Mouse (Mus musculus) hindbrain, embryonic 16.5 days (tissue): ENCODE data around the gene Pkdrej. TPM values are rescaled to one million over a fixed set of nuclear protein-coding genes. Genes with fewer than 3 reads are reported as not detected.
A peak's percentile ranks its signal among the peaks of the same experiment; 100 is the strongest.
"Not testable (repeated sequence)": the region's sequence is repeated elsewhere in the genome, so short reads cannot be mapped to it uniquely, and the experiment has no call there.

ENCODE experiments used
- ATAC-seq: fragments of 200-750 bp; cut with Nextera tagmentation; 2 replicates; pipeline ENCODE4 v1.8.0; 2017; ENCODE audit warnings: moderate TSS enrichment, moderate library complexity
- H3K27ac ChIP-seq: fragments of 300-500 bp; sonication (generic); 2 replicates; pipeline ENCODE4 v1.5.1; 2014; ENCODE audit warnings: low read depth, mild to moderate bottlenecking, control low read depth, low read length, moderate library complexity
- H3K27me3 ChIP-seq: fragments of 300-500 bp; sonication (generic); replicated peaks from 2 replicates; pipeline ENCODE4 v1.6.1; 2014; ENCODE audit warnings: low read length; ENCODE audit not compliant: control insufficient read depth, insufficient read depth
- H3K36me3 ChIP-seq: fragments of 300-500 bp; sonication (generic); 2 replicates; pipeline ENCODE4 v1.6.1; 2014; ENCODE audit warnings: mild to moderate bottlenecking, low read length, moderate library complexity, mixed read lengths; ENCODE audit not compliant: control insufficient read depth, insufficient read depth
- H3K4me1 ChIP-seq: fragments of 300-500 bp; sonication (generic); 2 replicates; pipeline ENCODE4 v1.6.1; 2014; ENCODE audit warnings: low read depth, low read length; ENCODE audit not compliant: control insufficient read depth, insufficient read depth
- H3K4me2 ChIP-seq: fragments of 300-500 bp; sonication (generic); 2 replicates; pipeline ENCODE4 v1.6.1; 2014; ENCODE audit warnings: mild to moderate bottlenecking, low read length, control low read depth, moderate library complexity
- H3K4me3 ChIP-seq: fragments of 300-500 bp; sonication (generic); 2 replicates; pipeline ENCODE4 v1.5.1; 2014; ENCODE audit warnings: mild to moderate bottlenecking, low read length, control low read depth, moderate library complexity
- H3K9ac ChIP-seq: fragments of 300-500 bp; sonication (generic); 2 replicates; pipeline ENCODE4 v1.6.1; 2014; ENCODE audit warnings: low read depth, mild to moderate bottlenecking, control low read depth, low read length, moderate library complexity
- H3K9me3 ChIP-seq: fragments of 300-500 bp; sonication (generic); 2 replicates; pipeline ENCODE4 v1.6.1; 2014; ENCODE audit warnings: mild to moderate bottlenecking, low read length, moderate library complexity; ENCODE audit not compliant: control insufficient read depth
- WGBS: fragments of 180-500 bp; shearing (Covaris S2); extraction: QIAGEN DNeasy Blood & Tissue Kit; methylation state at CpG from one replicate; pipeline ENCODE4 v1.1.7; 2014; 5-methylcytosine and 5-hydroxymethylcytosine counted together
- polyA plus RNA-seq: library from polyadenylated mRNA; unstranded; fragments of >200 nt; fragmentation: Nextera tagmentation; extraction: Ambion mirVana; gene quantifications from 2 replicates; pipeline ENCODE4 v1.2.1, GENCODE M21; 2015

Gene Pkdrej
- polyA plus RNA-seq, result 0.05 and 0.08 TPM in 2 replicates

DNA sequence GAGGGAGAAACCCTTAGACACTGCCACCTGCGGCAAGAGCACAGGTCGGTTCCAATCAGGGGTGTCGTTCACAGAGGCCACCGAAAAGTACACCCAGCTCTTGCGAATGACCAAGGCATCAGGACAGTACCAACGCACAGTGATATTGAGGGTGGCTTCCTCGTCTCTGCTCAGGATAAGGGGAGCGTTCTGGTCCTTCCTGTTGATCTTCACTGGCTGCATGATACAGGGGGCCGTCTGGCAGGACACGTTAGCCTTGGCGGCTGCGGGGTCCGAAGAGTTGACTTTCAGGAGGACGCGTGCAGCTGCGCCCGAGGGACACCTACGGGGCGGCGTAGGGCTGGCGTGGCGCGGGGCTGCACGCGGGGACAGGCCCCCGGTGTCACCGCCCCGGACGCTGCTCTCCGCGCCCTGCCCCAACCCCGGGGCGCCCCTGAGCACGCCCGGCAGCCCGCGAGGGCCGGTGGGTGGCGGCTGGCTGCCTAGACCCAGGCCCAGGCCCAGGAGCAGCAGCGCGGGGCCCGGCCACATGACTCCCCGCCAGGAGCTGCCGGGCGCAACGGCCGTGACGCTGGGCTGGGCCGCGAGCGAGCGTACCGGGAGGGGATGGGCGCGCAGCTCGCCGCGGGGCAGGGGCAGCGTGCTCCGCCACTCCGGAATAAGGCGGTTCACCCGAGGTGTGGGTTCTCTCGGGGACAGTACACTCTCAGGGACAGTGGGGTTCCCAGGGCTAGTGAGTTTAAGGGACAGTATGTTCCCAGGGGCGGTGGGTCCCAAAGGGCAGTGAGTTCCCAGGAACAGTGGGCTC lies at the start of gene Pkdrej:
Gene Pkdrej (minus strand): TSS at position 532 of the 808 bp plus-strand sequence.
- peak; percentile 72 for ATAC-seq

DNA sequence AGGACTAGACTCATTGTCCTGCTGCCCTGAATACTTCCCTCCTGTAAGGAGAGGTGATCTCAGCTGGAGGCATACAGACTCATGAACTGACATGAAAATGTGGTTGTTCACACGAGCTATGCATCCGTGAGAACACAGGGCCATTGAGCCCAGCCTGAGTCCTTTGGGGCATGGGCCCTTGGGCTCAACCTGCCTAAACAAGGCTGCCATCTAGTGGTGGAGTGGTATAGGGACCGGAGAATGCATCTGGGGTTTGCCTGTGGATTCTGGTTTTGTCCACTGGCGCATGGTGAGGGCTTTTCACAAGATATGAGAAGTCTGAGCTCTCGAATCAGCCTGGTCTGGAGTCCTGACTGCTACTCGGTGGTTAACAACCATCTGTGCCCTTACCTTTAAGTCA lies 46.2 kb upstream of the Pkdrej start:
- Histone ChIP-seq H3K27ac (no peak overlapping the region), H3K4me2 (no peak overlapping the region), H3K27me3 (no peaks in the 10 kb centered on the region), H3K9ac (no peak overlapping the region), H3K36me3 (no peaks in the 10 kb centered on the region), H3K4me3 (no peak overlapping the region), H3K4me1 (no peaks in the 10 kb centered on the region), H3K9me3 (no peaks in the 10 kb centered on the region)
- WGBS, result 51% methylated on average over 6 of the region's 6 CpGs
- no peak for ATAC-seq

More for the DNA sequence above, at the start of gene Pkdrej:
- H3K27me3 ChIP-seq, result peaks cover 8% of the 10 kb centered on the region; the same call in 1 of the 2 replicates
- 2% methylated on average over 54 of the region's 65 CpGs for WGBS
- H3K27ac ChIP-seq, result peak within 1 kb of the TSS; percentile 12; the same call in 1 of the 2 replicates
- H3K4me3 ChIP-seq, result peak within 1 kb of the TSS; percentile 57
- peak within 1 kb of the TSS; percentile 97 for H3K4me2 ChIP-seq
- H3K9me3 ChIP-seq, result no peaks in the 10 kb centered on the region; the same call in 1 of the 2 replicates
- H3K4me1 ChIP-seq, result peaks cover 5% of the 10 kb centered on the region
- no peaks in the 10 kb centered on the region for H3K36me3 ChIP-seq
- H3K9ac ChIP-seq, result peak within 1 kb of the TSS; percentile 79

DNA sequence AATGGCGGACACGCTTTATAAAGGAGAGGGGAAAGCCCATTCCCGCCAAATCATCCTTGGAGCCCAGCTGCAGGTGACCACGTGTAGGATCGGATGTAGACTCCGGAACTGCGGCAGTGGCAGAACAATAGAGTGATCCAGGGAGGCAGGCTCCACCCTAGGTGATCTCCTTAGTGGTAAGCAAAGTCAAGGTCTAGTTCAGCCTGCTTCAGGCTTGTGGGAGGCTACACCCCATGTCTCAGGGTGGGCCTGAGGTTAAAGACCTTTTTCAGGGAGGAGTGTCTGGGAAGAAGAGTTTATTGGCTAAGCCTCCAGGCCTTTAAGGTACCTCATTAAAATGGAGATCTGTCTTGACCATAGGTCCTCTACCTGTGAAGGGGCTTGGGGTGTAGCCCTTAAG lies 44.4 kb upstream of the Pkdrej start:
- not testable (repeated sequence) for H3K9me3 ChIP-seq, ATAC-seq

DNA sequence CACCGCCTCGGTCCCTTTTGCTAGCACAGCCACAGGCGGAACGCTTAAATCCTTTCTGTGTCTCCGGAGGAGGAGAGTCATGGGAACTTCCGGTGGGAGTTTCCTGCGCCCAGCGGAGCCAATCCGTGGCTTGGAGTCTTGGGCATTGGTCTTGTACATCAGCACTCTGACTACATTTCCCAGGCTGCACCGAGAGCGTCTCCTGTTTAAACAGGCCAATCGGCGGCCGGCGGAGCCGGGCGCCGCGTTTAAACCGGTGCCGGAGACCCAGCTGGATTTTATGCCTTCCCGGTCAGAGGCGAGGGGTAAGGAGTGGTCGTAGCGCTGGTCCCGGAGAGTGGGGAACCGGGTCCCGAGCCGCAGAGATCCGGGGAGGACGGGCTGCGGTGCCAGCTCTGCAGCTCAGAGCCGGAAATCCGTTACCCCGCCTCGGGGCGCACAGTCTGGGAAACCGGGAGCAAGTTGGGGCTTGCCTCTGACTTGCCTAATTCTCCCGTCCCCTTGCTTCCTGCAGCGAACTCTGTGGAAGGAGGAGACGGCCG lies 38.0 kb upstream of the Pkdrej start, which contains the start of gene Gtse1:
Gene Gtse1 (plus strand): TSS at position 256 of the 542 bp plus-strand sequence.
- Histone ChIP-seq H3K27ac (peak within 1 kb of the TSS; percentile 83), H3K9me3 (no peaks in the 10 kb centered on the region), H3K4me2 (peak within 1 kb of the TSS; percentile 78), H3K36me3 (no peaks in the 10 kb centered on the region), H3K27me3 (no peaks in the 10 kb centered on the region), H3K4me1 (peaks cover 16% of the 10 kb centered on the region), H3K4me3 (peak within 1 kb of the TSS; percentile 56), H3K9ac (peak within 1 kb of the TSS; percentile 83)
- WGBS, result under 1% methylated on average over 42 of the region's 42 CpGs
- ATAC-seq, result peak; percentile 99

More for the DNA sequence above, 44.4 kb upstream of the Pkdrej start:
- not testable (repeated sequence) for H3K4me3 ChIP-seq, H3K36me3 ChIP-seq, H3K27me3 ChIP-seq, H3K9ac ChIP-seq, H3K27ac ChIP-seq, H3K4me1 ChIP-seq, H3K4me2 ChIP-seq
- WGBS, result 92% methylated on average over 7 of the region's 7 CpGs

- H3K27ac ChIP-seq, result peak overlapping the region; percentile 83
- H3K4me3 ChIP-seq, result peak overlapping the region; percentile 56
- H3K36me3 ChIP-seq, result no peaks in the 10 kb centered on the region
- ATAC-seq, result peak; percentile 16; the same call in 1 of the 2 replicates
- H3K9me3 ChIP-seq, result no peaks in the 10 kb centered on the region
- no peaks in the 10 kb centered on the region for H3K27me3 ChIP-seq
- peaks cover 16% of the 10 kb centered on the region for H3K4me1 ChIP-seq
- H3K4me2 ChIP-seq, result peak overlapping the region; percentile 78
- WGBS, result 7% methylated on average over 15 of the region's 15 CpGs
- peak overlapping the region; percentile 83 for H3K9ac ChIP-seq
Measured at GRCm38 (mm10) chr15:85858980-85859489, 37.5 kb upstream of the Pkdrej start.

DNA sequence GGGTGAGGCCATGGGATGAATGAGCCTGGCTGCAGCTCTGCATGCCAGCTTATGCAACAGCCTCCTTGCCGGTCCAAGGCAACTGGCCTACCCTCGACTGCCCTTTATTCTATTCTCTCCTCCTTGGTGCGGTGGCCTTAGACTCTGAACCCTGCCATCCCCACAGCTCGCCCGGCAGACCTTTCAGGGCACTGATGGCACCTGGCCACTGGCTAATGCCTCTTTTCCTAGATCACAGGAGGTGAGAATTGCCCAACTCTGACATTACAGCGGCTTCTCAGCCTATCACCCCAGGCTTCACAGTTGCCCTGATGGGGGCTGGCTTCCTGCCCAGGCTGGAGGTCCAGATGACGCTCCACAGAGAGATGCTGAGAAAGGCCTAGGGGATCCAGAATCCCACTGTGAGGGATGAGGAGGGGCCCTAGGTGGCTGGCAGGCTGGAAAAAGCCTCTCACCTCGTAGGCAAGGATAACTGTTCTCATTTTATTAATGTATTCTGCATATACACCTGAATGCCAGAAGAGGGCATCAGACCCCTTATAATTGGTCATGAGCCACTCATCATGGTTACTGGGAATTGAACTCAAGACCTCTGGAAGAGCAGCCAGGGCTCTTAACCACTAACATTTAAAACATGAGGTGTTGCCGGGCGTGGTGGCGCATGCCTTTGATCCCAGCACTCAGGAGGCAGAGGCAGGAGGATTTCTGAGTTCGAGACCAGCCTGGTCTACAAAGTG lies 30.3 kb upstream of the Pkdrej start:
- H3K36me3 ChIP-seq, result no peaks in the 10 kb centered on the region
- H3K4me2 ChIP-seq, result no peak overlapping the region
- WGBS, result 69% methylated on average over 12 of the region's 12 CpGs
- ATAC-seq, result no peak
- H3K9me3 ChIP-seq, result no peaks in the 10 kb centered on the region
- no peaks in the 10 kb centered on the region for H3K4me1 ChIP-seq
- H3K4me3 ChIP-seq, result no peak overlapping the region
- no peaks in the 10 kb centered on the region for H3K27me3 ChIP-seq
- H3K9ac ChIP-seq, result no peak overlapping the region
- no peak overlapping the region for H3K27ac ChIP-seq

DNA sequence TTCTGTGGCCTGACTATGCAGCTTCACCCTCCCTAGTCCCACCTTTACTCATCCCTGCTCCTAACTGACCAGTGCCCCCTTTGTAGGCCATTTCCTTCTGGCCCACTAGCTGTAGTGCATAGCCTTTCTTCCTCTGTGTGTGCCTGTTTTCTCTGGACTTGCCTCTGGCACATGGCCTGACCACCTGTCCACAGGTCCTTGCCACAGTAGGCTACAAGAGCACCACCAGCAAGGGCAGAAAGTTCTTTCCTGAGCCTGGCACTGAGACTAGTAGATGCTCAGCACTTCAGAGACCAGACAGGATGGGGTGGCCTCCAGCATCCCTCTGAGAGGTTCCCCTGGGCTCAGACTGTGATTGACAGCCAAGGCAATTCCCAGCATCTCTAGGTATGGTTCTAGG lies 23.5 kb upstream of the Pkdrej start:
- Histone ChIP-seq H3K27ac (no peak overlapping the region), H3K4me1 (no peaks in the 10 kb centered on the region), H3K36me3 (no peaks in the 10 kb centered on the region), H3K9me3 (no peaks in the 10 kb centered on the region), H3K9ac (no peak overlapping the region), H3K27me3 (no peaks in the 10 kb centered on the region), H3K4me2 (no peak overlapping the region), H3K4me3 (no peak overlapping the region)
- no peak for ATAC-seq

DNA sequence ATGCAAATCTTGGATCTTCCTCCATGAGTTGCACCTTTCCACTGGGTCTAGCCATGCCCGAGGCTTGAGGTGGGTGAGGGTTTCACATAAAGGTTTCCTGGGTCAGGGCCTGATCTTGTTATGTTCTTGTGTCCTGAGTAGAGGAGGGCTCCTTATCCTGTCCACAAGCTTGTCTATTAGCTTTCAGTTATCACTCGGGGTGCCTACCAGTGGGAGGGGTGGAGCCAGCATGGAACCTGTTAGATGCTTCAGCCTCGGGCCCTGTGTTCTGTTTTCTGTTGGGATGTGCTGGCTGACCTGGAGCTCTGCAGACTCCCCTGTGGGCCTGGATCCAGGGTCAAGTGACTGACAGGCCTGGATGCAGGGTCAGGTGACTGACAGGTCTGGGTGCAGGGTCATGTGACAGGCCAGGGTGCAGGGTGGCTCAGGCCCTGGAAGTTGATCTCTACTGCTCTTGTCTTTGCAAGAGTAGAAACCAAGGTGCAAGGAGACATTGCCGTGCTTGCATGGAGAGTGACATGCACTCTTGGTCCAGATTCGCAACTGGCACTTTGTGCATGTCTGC lies 20.3 kb upstream of the Pkdrej start:
- Histone ChIP-seq H3K4me2 (no peak overlapping the region), H3K4me1 (no peaks in the 10 kb centered on the region), H3K27ac (no peak overlapping the region), H3K4me3 (no peak overlapping the region), H3K9ac (no peak overlapping the region), H3K27me3 (no peaks in the 10 kb centered on the region), H3K36me3 (no peaks in the 10 kb centered on the region), H3K9me3 (no peaks in the 10 kb centered on the region)
- ATAC-seq, result no peak
- WGBS, result 84% methylated on average over 5 of the region's 5 CpGs
